Mouse (Mus musculus) hematopoietic stem cell, adult 5-6 weeks (primary cell): ENCODE data around the gene Ackr3. TPM values are rescaled to one million over a fixed set of nuclear protein-coding genes. Genes with fewer than 3 reads are reported as not detected.
A peak's percentile ranks its signal among the peaks of the same experiment; 100 is the strongest.

ENCODE experiments used
- ATAC-seq, 2 experiments: fragments of 125-278 bp in 1 of 2; replicated peaks in 1 of 2; 2 replicates each; pipeline ENCODE4 v1.8.0; 2016 to 2017; ENCODE audit warnings: inconsistent platforms in 2 of 2, mild to moderate bottlenecking in 2 of 2, moderate number of reproducible peaks in 2 of 2, low read depth in 1 of 2, moderate TSS enrichment in 1 of 2; ENCODE audit not compliant: low FRiP score in 2 of 2, poor library complexity in 2 of 2, severe bottlenecking in 2 of 2, insufficient read depth in 1 of 2, low TSS enrichment in 1 of 2
- total RNA-seq: library from RNA; stranded (forward); fragments of 172-1452, 232-1000 nt; gene quantifications from 2 replicates; pipeline ENCODE4 v1.2.3, GENCODE M21; 2017

Ackr3 gene
- total RNA-seq, 1 experiment from 2014 or later = 0.30 TPM

DNA sequence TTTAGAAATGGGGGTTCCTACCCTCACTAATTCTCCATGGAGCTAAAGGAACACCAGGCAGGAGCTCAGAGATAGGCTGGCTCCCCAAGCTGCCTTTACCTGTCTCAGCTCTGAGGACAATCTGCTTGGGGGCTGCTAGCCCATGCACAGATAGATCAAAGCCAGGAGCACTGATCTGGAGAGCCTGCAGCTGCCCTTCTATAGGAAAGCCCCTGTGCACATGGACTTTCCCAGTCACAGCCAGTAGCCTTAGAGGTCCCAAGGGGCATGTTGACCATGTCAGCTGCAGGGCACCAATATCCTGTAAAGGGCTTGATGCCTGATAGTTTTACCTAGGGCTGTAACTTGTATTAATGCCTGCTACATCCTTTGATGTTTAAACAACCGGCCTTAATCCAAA, 12.6 kb downstream of the Ackr3 start:
- ATAC-seq = no peak

DNA sequence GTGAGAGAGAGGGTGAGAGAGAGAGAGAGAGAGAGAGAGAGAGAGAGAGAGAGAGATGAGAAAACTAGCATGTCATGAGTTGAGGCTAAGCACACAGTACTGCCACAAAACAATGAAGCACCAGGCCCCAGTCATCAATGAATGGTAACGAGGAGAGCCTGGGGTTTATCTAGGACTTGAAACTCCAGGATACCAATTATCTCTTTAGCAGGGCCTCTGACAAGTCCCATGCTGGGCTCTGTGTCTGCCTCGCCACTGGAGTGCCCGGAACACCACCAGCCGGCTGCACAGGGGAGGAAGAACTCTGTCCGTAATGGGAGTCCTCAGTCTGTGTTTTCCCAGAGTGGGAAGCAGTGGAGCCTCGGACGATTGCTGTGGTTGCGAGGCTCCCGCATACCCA, 16.5 kb downstream of the Ackr3 start:
- ATAC-seq = no peak

DNA sequence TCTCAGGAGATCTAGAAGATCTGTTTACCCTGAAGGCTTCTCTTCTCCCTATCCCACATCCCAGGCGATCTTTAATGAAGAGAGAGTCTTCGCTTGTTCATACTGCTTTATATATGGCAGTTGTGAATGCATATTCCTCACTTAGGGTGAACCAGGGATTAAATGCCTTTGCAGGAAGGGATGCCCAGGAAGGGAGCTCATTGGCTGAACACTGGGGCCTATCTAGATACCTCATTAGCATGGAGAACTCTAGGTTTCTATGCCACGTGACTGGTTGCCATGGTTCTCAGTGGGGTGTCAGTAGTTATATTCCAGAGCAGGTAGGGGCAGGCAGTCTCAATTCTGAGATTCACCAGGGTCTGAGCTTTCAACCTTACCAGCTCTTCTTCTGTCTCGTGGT, 17.1 kb downstream of the Ackr3 start:
- ATAC-seq = no peak

- ATAC-seq = peak; percentile 75 to 86
These were observed 18.1 kb downstream of the Ackr3 start for GRCm38 (mm10) chr1:90221811-90222361.

DNA sequence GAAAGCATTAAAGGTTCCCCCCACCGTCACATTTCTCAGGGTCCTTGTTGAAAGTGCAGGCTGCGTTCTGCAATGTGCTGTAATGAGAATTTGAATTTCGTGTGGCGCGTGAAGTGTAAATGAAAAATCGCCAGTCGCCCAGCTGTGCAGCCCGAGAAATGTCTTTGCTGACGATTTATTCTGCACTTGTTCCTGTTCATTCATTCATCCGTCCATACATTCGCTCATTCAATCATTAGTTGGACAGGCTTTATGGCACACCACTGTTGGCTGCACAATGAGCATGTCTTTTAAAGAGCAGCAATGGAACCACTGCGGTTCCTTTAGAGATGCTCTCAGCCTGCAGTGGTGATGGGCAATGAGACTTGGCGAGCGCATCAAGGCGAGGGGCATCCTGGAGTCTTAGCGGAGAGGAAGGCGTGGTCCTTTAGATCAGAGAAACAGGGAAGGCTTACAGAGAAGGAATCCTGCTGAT, 18.7 kb downstream of the Ackr3 start:
- ATAC-seq = no peak

- ATAC-seq = no peak
These were observed 19.2 kb downstream of the Ackr3 start for GRCm38 (mm10) chr1:90223006-90223405.

DNA sequence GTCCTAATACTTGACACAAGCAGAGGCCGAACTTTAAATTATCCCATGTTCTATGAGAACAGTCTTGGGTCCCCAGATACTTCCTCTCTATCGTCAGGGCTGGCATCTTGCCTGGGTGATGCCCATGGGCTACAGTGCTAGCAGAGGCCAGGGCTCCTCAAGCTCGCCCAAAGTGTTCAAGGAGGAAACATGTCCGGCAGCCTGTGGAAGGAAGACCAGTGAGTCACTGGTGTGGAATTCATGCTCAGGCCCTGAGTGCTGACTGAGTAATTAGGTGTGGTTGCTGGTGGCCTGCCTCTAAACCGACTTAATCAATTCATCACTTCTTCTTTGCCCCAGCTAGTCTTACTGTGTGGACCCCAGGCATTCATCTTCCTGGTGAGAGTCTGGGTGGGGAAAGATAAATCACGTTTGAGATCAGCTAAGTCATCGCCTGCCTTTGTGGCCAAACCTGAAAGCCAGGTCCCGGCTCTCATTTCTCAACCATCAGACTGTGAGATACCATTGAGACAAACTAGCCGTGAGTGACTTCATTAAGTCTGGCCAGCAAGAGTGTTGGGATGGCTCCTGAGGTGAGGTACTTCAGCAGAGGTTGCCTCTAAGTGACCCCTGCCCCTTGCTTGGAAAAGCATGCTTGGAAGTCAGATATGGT, 21.9 kb downstream of the Ackr3 start:
- peak in 1 of 2 experiments; percentile 19; a peak in 2 of 4 replicates for ATAC-seq

GRCm38 (mm10) chr1:90227684-90228322, 24.0 kb downstream of the Ackr3 start:
- ATAC-seq = no peak

DNA sequence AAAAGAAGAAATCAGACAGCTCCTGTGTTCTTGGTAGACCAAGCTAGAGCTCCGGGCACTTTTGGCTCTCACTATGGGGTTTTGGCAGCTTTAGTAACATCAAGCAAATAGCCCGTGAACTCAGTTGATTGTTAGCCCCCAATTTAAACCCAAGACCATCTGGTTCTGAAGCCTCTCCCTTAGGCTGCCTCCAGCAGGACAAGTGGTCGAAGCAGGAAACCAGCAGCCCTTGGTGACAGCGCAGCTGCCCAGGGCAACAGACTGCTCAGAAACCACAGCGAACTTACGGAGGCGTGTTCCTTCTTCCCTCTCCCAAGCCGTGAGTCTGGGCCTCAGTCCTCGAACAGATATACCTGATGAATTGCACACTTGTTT, 24.5 kb downstream of the Ackr3 start:
- ATAC-seq = peak; percentile 74 to 80

DNA sequence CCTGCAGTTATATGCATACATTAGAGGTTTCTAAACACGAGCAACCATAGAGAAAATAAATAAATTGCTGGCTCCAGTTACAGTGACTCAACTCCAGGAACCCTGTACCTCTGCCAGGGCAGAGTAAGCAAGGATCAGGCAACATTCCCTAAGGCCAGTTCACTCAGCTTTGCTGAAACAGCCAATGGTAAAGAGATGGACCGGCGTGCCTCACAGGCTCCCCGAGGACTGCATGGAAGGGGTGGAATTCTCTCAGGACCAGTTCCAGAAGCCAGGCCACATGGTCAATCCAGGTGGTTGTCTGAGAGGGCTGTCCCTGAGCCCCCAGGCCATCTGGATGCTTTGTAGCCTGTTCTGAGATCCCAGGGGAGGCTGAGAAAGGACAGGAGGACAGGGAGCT, 26.8 kb downstream of the Ackr3 start:
- ATAC-seq = no peak

GRCm38 (mm10) chr1:90231591-90232490, 28.1 kb downstream of the Ackr3 start:
- no peak for ATAC-seq

- ATAC-seq = no peak
These were observed 28.7 kb downstream of the Ackr3 start for GRCm38 (mm10) chr1:90232491-90232885.

DNA sequence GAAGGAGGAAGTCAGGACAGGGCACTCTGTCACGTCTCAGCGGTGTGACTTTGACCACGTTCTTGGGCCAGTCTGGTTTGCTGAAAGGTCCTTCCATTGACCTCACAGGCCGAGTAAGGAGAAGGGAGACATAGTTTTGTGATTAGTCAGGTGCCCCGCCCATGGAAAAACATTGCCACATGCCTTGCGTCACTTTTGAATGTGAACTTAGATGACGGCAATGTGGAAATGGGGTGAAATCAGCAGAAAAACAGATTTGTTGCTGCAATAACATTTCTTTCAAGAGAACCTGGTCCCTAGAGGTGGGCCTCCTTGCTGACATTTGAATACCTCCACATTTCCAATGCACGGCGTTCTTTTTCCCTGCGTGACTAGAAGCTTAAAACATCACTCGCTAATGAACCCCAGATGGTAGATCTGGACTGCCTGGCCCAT, 30.9 kb downstream of the Ackr3 start:
- ATAC-seq = no peak

DNA sequence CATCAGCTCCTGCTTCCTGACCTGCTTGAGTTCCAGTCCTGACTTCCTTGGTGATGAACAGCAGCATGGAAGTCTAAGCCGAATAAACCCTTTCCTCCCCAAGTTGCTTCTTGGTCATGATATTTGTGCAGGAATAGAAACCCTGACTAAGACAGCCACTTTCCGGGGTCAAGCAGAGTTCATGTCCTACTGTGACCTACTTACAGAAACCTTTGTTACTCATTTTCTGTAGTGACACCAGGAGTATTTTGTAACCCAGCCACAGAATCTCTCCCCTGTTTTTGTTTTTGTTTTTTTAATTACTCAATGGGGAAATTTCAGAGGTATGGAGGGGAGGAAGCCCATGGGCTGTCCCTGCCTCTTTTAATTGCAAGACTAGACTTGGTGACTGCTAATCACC, 32.9 kb downstream of the Ackr3 start:
- ATAC-seq = no peak

DNA sequence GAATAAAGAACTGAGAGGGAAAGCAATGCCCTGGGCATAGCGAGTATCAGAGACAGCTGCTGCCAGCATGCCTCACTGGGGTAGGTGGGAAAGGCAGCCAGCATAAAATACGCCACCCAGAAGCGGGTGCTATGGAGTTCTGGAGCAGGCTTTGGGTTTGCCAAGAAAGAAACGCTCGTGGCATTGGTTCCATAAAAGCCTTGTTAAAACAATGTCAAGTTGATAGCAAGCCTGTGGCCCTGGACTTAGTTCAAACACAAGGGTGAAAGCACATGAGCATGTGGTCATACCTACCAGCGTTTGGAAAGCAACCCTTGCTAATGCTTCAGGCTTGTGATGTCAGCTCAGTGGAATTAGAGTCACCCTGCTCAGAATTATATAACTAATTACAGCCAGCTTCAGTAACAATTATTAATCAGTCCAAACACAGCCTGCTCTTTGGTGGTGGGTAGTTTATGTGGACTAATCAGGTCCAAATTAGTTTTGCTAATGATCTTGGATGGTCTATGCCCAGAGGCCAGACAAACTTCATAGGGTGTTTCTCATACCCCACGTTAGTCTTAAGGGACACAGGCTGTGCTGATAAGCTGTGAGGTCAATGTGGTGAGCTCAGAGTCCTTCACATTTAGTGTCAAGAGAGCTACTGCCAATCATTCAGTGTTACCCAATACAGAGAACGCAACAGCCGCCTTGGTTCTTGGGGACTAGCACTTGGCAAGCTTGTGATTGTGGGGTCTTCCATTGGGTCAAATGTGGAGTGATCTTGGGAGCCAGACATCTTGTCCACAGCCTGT, 34.5 kb downstream of the Ackr3 start:
- no peak for ATAC-seq

DNA sequence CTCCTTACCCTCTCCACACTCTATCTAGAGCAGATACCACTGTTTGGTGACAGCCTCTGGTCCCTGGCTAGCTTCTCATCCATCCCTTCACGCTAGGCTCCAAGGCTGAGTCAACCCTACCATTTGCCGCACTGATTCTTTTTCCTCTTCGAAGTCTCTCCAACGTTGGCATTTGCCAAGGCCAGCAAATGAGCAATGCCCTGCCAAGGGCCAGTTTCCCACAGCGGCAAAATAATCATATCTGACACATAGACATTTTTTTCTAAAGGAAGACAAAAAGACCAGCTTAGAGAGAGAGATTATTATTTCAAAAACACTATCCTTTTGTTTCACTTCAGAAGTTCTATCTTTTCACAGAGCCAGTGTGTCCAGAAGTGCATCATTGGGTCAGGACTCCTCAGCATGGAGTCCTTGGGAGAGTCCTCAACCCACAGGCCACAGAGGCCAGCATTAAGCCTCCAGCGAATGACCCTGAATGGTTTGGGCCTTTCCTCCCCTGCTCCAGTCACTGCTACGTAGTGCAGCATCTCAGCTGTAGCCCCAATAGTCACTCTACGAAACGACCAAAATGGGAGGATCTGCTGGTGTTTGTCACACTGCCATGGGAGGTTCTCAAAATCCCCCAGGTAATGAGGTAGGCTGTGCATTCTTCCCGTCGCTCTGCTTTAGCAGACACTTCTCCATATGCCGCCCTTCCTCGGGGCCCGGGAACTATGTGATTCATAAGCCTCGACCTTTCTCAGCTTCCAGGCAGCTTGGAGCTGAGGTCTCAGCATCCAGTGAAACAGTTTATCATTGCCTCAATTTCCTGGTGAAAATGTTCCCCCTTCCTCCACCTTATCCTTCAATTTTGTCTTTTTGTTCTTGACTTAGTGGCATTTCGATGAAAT, 35.8 kb downstream of the Ackr3 start:
- no peak for ATAC-seq
